In the genomic region with DNA sequence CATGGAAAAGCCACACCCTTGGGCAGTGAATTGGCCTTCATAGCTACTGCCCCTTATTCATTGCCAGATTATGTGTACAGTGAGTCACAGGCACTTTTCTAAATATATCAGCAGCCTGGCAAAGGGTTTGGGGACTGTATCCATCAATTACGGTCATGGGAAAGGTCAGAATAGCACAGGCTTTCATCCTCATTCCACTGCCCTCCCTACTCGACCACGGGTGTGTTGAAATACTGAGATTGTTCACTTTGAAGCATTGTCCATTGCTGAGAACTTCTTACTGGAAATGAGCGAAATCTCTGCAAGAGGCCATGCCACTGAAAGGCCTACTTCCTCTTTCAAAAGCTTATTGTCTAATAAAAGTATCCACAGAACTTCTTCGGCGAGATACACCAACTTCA, we compare ENCODE assay signal across 16 mouse cellular contexts.
DNase-seq lines count a peak whose midpoint lies in the region; ATAC-seq and TF ChIP-seq lines count a peak whose summit lies in the region.
"Had no signal": no experiment of that assay in that cellular context is flagged by ENCODE, and none has a peak within 500 bp of the region (broad histone marks: within the 10 kb centered on the region; RNA-seq: fewer than 3 reads in every experiment).

No protein-coding gene starts in this region.

- TF ChIP-seq POLR2A in liver, adult 2 months (IDR thresholded peaks at IDR 0.05; ENCODE audit: extremely low read depth, insufficient read depth, low read length): no peak

- H3K4me1 ChIP-seq in liver, adult 2 months (ENCODE audit: control insufficient read depth, insufficient read depth, low read length): peaks cover 9% of the 10 kb centered on the region; the same call in 1 of the 2 replicates
- H3K4me1 ChIP-seq in liver, embryonic 11.5 days (replicated peaks; ENCODE audit: control insufficient read depth, insufficient read depth, low read length): no peaks in the 10 kb centered on the region
- H3K4me1 ChIP-seq: heart, embryonic 15.5 days; midbrain, embryonic 10.5 days; neural tube, embryonic 15.5 days had no signal

- no peak for ATAC-seq in liver, embryonic 11.5 days (replicated peaks; ENCODE audit: low FRiP score)
- ATAC-seq in granulocyte monocyte progenitor cell, adult 5-6 weeks (replicated peaks; ENCODE audit: poor library complexity, severe bottlenecking): peak; percentile 84
- ATAC-seq: forebrain, postnatal 0 days had no signal

- peak overlapping the region; percentile 23; the same call in 1 of the 2 replicates for H3K27ac ChIP-seq in liver, adult 2 months (replicated peaks; ENCODE audit: insufficient read depth, low read depth, low read length)
- no peak overlapping the region for H3K27ac ChIP-seq in liver, embryonic 11.5 days (ENCODE audit: low read depth, low read length)
- H3K27ac ChIP-seq: heart, embryonic 15.5 days; left cerebral cortex, adult 2 months; midbrain, embryonic 10.5 days; neural tube, embryonic 15.5 days had no signal

- H3K27me3 ChIP-seq in liver, adult 2 months (ENCODE audit: control insufficient read depth, insufficient read depth, low read length): no peaks in the 10 kb centered on the region
- no peaks in the 10 kb centered on the region for H3K27me3 ChIP-seq in liver, embryonic 11.5 days (replicated peaks; ENCODE audit: control insufficient read depth, insufficient read depth, low read length)
- H3K27me3 ChIP-seq: heart, embryonic 15.5 days; neural tube, embryonic 15.5 days had no signal

- no peak overlapping the region for H3K4me2 ChIP-seq in liver, embryonic 11.5 days
- H3K4me2 ChIP-seq: heart, embryonic 15.5 days; neural tube, embryonic 15.5 days had no signal

- H3K36me3 ChIP-seq in liver, adult 2 months (ENCODE audit: control insufficient read depth, insufficient read depth, low read length): no peaks in the 10 kb centered on the region
- no peaks in the 10 kb centered on the region for H3K36me3 ChIP-seq in liver, embryonic 11.5 days (ENCODE audit: control insufficient read depth, insufficient read depth, low read length)
- H3K36me3 ChIP-seq: heart, embryonic 15.5 days; midbrain, embryonic 10.5 days; neural tube, embryonic 15.5 days had no signal

- no peak overlapping the region for H3K9ac ChIP-seq in liver, adult 2 months (ENCODE audit: low read depth, low read length)
- no peak overlapping the region for H3K9ac ChIP-seq in liver, embryonic 11.5 days (ENCODE audit: low read depth, low read length)
- H3K9ac ChIP-seq: forebrain, postnatal 0 days; heart, embryonic 15.5 days; neural tube, embryonic 15.5 days had no signal

- no peaks in the 10 kb centered on the region for H3K9me3 ChIP-seq in liver, embryonic 11.5 days (ENCODE audit: control insufficient read depth, low read length)
- H3K9me3 ChIP-seq: heart, embryonic 15.5 days; midbrain, embryonic 10.5 days; neural tube, embryonic 15.5 days had no signal

- WGBS in liver, adult 2 months: 53% methylated on average over 6 of the region's 6 CpGs
- WGBS in liver, embryonic 11.5 days: 69% methylated on average over 6 of the region's 6 CpGs

- peak; percentile 55 for DNase-seq in liver, adult 2 months (ENCODE audit: extremely low read depth, low read depth, low spot score)
- no peak for DNase-seq in liver, embryonic 11.5 days (ENCODE audit: low spot score)
- peak; percentile 42 for DNase-seq in adipocyte (ENCODE audit: low spot score)
- peak; percentile 31 for DNase-seq in skeletal muscle tissue, adult 2 months (ENCODE audit: low read depth, low spot score)
- no peak for DNase-seq in urinary bladder, postnatal 10 days (ENCODE audit: low spot score)
- no peak for DNase-seq in spleen, adult 12 weeks (ENCODE audit: low spot score)
- DNase-seq: cerebellum, postnatal 10 days; forebrain, postnatal 0 days; kidney, postnatal 10 days; liver; thymus, adult 18-20 months had no signal

- H3K79me2 ChIP-seq in liver, adult 2 months (ENCODE audit: control insufficient read depth, insufficient read depth, low read length): no peaks in the 10 kb centered on the region

- no peak overlapping the region for H3K4me3 ChIP-seq in liver, adult 2 months (ENCODE audit: insufficient read depth, low read depth, low read length)
- H3K4me3 ChIP-seq in liver, embryonic 11.5 days (ENCODE audit: low read depth, low read length): no peak overlapping the region
- H3K4me3 ChIP-seq: heart, embryonic 15.5 days; left cerebral cortex, adult 2 months; midbrain, embryonic 10.5 days; neural tube, embryonic 15.5 days had no signal

- no peak for TF ChIP-seq CTCF in liver, adult 2 months (IDR thresholded peaks at IDR 0.05; ENCODE audit: low read depth, low read length)

Comparison
In these comparisons a context has a peak if more than half of its experiments do, and no peak if none do; other contexts are left out.
1. DNase-seq: peak in liver, adult 2 months (single experiment), adipocyte (single experiment) and skeletal muscle tissue, adult 2 months (single experiment); none in liver, embryonic 11.5 days (single experiment), urinary bladder, postnatal 10 days (single experiment) and spleen, adult 12 weeks (single experiment).